ENCODE assay signal across 16 mouse cellular contexts in genomic region chr3:84914284-84914683, GRCm38 (mm10).
DNase-seq lines count a peak whose midpoint lies in the region; ATAC-seq and TF ChIP-seq lines count a peak whose summit lies in the region.
"Had no signal": no experiment of that assay in that cellular context is flagged by ENCODE, and none has a peak within 500 bp of the region (broad histone marks: within the 10 kb centered on the region; RNA-seq: fewer than 3 reads in every experiment).

No protein-coding gene starts in this region.

- H3K4me3 ChIP-seq in hindbrain, embryonic 14.5 days (replicated peaks; ENCODE audit: low read length), result no peak overlapping the region
- no peak overlapping the region for H3K4me3 ChIP-seq in hindbrain, embryonic 16.5 days (ENCODE audit: low read length)
- no peak overlapping the region for H3K4me3 ChIP-seq in lung, adult 2 months (replicated peaks; ENCODE audit: extremely low read depth, low read depth, low read length)
- H3K4me3 ChIP-seq in MEL (ENCODE audit: control insufficient read depth in 1 of 2, insufficient read depth in 1 of 2, low read depth in 2 of 2, low read length in 2 of 2), result no peak overlapping the region
- H3K4me3 ChIP-seq: embryonic facial prominence, embryonic 15.5 days; forebrain, embryonic 13.5 days; liver, embryonic 12.5 days; midbrain, embryonic 12.5 days had no signal

- no peaks in the 10 kb centered on the region for H3K27me3 ChIP-seq in hindbrain, embryonic 14.5 days (ENCODE audit: control insufficient read depth, insufficient read depth, low read length)
- H3K27me3 ChIP-seq in hindbrain, embryonic 16.5 days (replicated peaks; ENCODE audit: control insufficient read depth, insufficient read depth, low read length), result no peaks in the 10 kb centered on the region
- H3K27me3 ChIP-seq in MEL (ENCODE audit: control insufficient read depth in 1 of 2, insufficient read depth in 2 of 2, low read length in 2 of 2), result no peaks in the 10 kb centered on the region
- H3K27me3 ChIP-seq: embryonic facial prominence, embryonic 15.5 days; forebrain, embryonic 13.5 days; liver, embryonic 12.5 days; midbrain, embryonic 12.5 days had no signal

- H3K4me2 ChIP-seq in hindbrain, embryonic 14.5 days (replicated peaks), result no peak overlapping the region
- no peak overlapping the region for H3K4me2 ChIP-seq in hindbrain, embryonic 16.5 days (ENCODE audit: low read length)
- H3K4me2 ChIP-seq: embryonic facial prominence, embryonic 15.5 days; forebrain, embryonic 13.5 days; liver, embryonic 12.5 days; midbrain, embryonic 12.5 days had no signal

- ATAC-seq in hindbrain, embryonic 14.5 days (ENCODE audit: low FRiP score), result no peak
- ATAC-seq in hindbrain, embryonic 16.5 days, result no peak
- ATAC-seq: activated CD4-positive, CD25-positive, alpha-beta regulatory T cell, adult 4 months; forebrain, embryonic 13.5 days; inflammation-experienced regulatory T-cells, adult 6 months; liver, embryonic 12.5 days had no signal

- H3K4me1 ChIP-seq in hindbrain, embryonic 14.5 days (replicated peaks; ENCODE audit: control insufficient read depth, insufficient read depth, low read length), result no peaks in the 10 kb centered on the region
- no peaks in the 10 kb centered on the region for H3K4me1 ChIP-seq in hindbrain, embryonic 16.5 days (ENCODE audit: control insufficient read depth, insufficient read depth, low read depth, low read length)
- H3K4me1 ChIP-seq in lung, adult 2 months (ENCODE audit: control insufficient read depth, insufficient read depth, low read length), result peaks cover 2% of the 10 kb centered on the region
- H3K4me1 ChIP-seq in MEL (ENCODE audit: control insufficient read depth in 1 of 2, insufficient read depth in 2 of 2, low read length in 2 of 2), result peaks cover 0 to 2% of the 10 kb centered on the region in 2 experiments; a peak in 2 of 4 replicates
- H3K4me1 ChIP-seq: embryonic facial prominence, embryonic 15.5 days had no signal

- no peak for TF ChIP-seq EP300 in MEL (IDR thresholded peaks at IDR 0.05; ENCODE audit: low read depth in 1 of 2, low read length in 2 of 2)

- 0 out of 2 replicates have a peak, but pooled peaks have one; percentile 13 for TF ChIP-seq CTCF in lung, adult 2 months (IDR thresholded peaks at IDR 0.05; ENCODE audit: insufficient read depth, low read length)
- TF ChIP-seq CTCF in MEL (IDR thresholded peaks at IDR 0.05 in 2 of 3, conservative IDR thresholded peaks at IDR 0.05 in 1 of 3; ENCODE audit: control insufficient read depth in 1 of 3, insufficient read depth in 1 of 3, low read depth in 2 of 3, low read length in 3 of 3, poor library complexity in 1 of 3, severe bottlenecking in 1 of 3), result peak in 2 of 3 experiments; percentile 17 to 51; a peak in 3 of 6 replicates

- no peaks in the 10 kb centered on the region for H3K36me3 ChIP-seq in hindbrain, embryonic 14.5 days (replicated peaks; ENCODE audit: control insufficient read depth, insufficient read depth)
- H3K36me3 ChIP-seq in hindbrain, embryonic 16.5 days (ENCODE audit: control insufficient read depth, insufficient read depth, low read length), result no peaks in the 10 kb centered on the region
- peaks cover 0 to 18% of the 10 kb centered on the region in 2 experiments; a peak in 2 of 4 replicates for H3K36me3 ChIP-seq in MEL (ENCODE audit: control insufficient read depth in 1 of 2, insufficient read depth in 2 of 2, low read length in 2 of 2)
- H3K36me3 ChIP-seq: embryonic facial prominence, embryonic 15.5 days; liver, embryonic 12.5 days; midbrain, embryonic 12.5 days had no signal

- H3K79me2 ChIP-seq in MEL (ENCODE audit: control insufficient read depth, insufficient read depth, low read length, poor library complexity), result no peaks in the 10 kb centered on the region; the same call in 1 of the 2 replicates

- 64% methylated on average over 1 of the region's 1 CpGs for WGBS in hindbrain, embryonic 14.5 days
- 62% methylated on average over 1 of the region's 1 CpGs for WGBS in hindbrain, embryonic 16.5 days
- WGBS in lung, adult 2 months, result 31% methylated on average over 1 of the region's 1 CpGs

- no peak for TF ChIP-seq POLR2A in lung, adult 2 months (IDR thresholded peaks at IDR 0.05; ENCODE audit: borderline replicate concordance, extremely low read depth, low read depth, low read length)
- no peak for TF ChIP-seq POLR2A in MEL (IDR thresholded peaks at IDR 0.05; ENCODE audit: control insufficient read depth in 1 of 2, insufficient read depth in 1 of 2, low read depth in 1 of 2, low read length in 2 of 2, poor library complexity in 1 of 2)

- TF ChIP-seq RAD21 in MEL (IDR thresholded peaks at IDR 0.05; ENCODE audit: low read depth, low read length), result peak; percentile 68

- H3K9ac ChIP-seq in hindbrain, embryonic 14.5 days, result no peak overlapping the region
- H3K9ac ChIP-seq in hindbrain, embryonic 16.5 days (ENCODE audit: low read depth, low read length), result no peak overlapping the region
- H3K9ac ChIP-seq in MEL (ENCODE audit: control insufficient read depth, low read depth, low read length, poor library complexity, severe bottlenecking), result no peak overlapping the region
- H3K9ac ChIP-seq: embryonic facial prominence, embryonic 15.5 days; forebrain, embryonic 13.5 days; liver, embryonic 12.5 days; midbrain, embryonic 12.5 days had no signal

- DNase-seq in hindbrain, embryonic 14.5 days (ENCODE audit: low spot score), result peak; percentile 42
- DNase-seq in lung, adult 2 months, result no peak
- no peak for DNase-seq in lung, adult 18-20 months
- peak; percentile 29 for DNase-seq in MEL (ENCODE audit: low read depth, low spot score)
- DNase-seq in induced T-regulatory cell, adult 2 months (ENCODE audit: low read depth), result peak; percentile 20
- DNase-seq in spleen, adult 12 weeks (ENCODE audit: low spot score), result no peak
- DNase-seq: cerebellum, adult 11-12 months; lung, postnatal 4 days; right cerebral cortex, postnatal 25 days had no signal

- H3K27ac ChIP-seq in hindbrain, embryonic 14.5 days, result no peak overlapping the region
- no peak overlapping the region for H3K27ac ChIP-seq in hindbrain, embryonic 16.5 days (ENCODE audit: low read depth, low read length)
- no peak overlapping the region for H3K27ac ChIP-seq in MEL (ENCODE audit: control insufficient read depth, low read depth, low read length)
- H3K27ac ChIP-seq: embryonic facial prominence, embryonic 15.5 days; forebrain, embryonic 13.5 days; liver, embryonic 12.5 days; midbrain, embryonic 12.5 days had no signal

- no peaks in the 10 kb centered on the region for H3K9me3 ChIP-seq in hindbrain, embryonic 14.5 days (ENCODE audit: control insufficient read depth, low read length)
- no peaks in the 10 kb centered on the region for H3K9me3 ChIP-seq in hindbrain, embryonic 16.5 days (ENCODE audit: control insufficient read depth, low read length)
- no peaks in the 10 kb centered on the region for H3K9me3 ChIP-seq in MEL (replicated peaks; ENCODE audit: insufficient read depth, low read length)
- H3K9me3 ChIP-seq: embryonic facial prominence, embryonic 15.5 days; forebrain, embryonic 13.5 days; liver, embryonic 12.5 days; midbrain, embryonic 12.5 days had no signal

TF ChIP-seq in MEL, 35 proteins besides CTCF, POLR2A, EP300 and RAD21:
- TF ChIP-seq NRF1 (IDR thresholded peaks at IDR 0.05; ENCODE audit: insufficient read depth, low read depth, low read length, poor library complexity, severe bottlenecking), result no peak
- peak; percentile 51 for TF ChIP-seq SMC3 (IDR thresholded peaks at IDR 0.05; ENCODE audit: low read depth, low read length)
- TF ChIP-seq BHLHE40 (IDR thresholded peaks at IDR 0.05; ENCODE audit: borderline replicate concordance, low read depth, low read length), result no peak
TF ChIP-seq in MEL: peak in this region for 1.

Comparison
In these comparisons a context has a peak if more than half of its experiments do, and no peak if none do; other contexts are left out.
1. DNase-seq: peak in hindbrain, embryonic 14.5 days (single experiment), MEL (single experiment) and induced T-regulatory cell, adult 2 months (single experiment); none in lung, adult 2 months (single experiment), lung, adult 18-20 months (0 of 2) and spleen, adult 12 weeks (single experiment).